Mouse (Mus musculus) mouse embryonic stem cell (cell line): ENCODE results near the gene Cdc45.

Experiments
- in situ Hi-C, 2 experiments: fragments of 300-500 bp; cut with MboI; formaldehyde crosslinking; loops; 1 replicate in 1 of 2; 3 replicates in 1 of 2; pipeline ENCODE4 v1.14.3; 2019 to 2020; ENCODE audit warnings: low sequenced_read_pairs in 2 of 2, low pct_unique_long_range_greater_than_20kb in 1 of 2, mixed read lengths in 1 of 2; ENCODE audit not compliant: unreplicated experiment in 1 of 2

Cdc45 gene

GRCm38 (mm10) chr16:18751885-18752499, 59.8 kb downstream of the Cdc45 start:
- in situ Hi-C loops, result no loop called here

- in situ Hi-C loops, result no loop called here
Measured at GRCm38 (mm10) chr16:18751101-18751500, 60.7 kb downstream of the Cdc45 start.

- in situ Hi-C loops, result no loop called here
Measured at GRCm38 (mm10) chr16:18746268-18747122, 65.3 kb downstream of the Cdc45 start.

- in situ Hi-C loops, result no loop called here
Measured at GRCm38 (mm10) chr16:18738303-18738702, 73.5 kb downstream of the Cdc45 start.

- in situ Hi-C loops, result no loop called here
Measured at GRCm38 (mm10) chr16:18733100-18733956, 78.5 kb downstream of the Cdc45 start.

- in situ Hi-C loops, result no loop called here
Measured at GRCm38 (mm10) chr16:18730640-18731039, 81.1 kb downstream of the Cdc45 start.
